Comparison of ENCODE assay signal across 20 mouse cellular contexts in genomic region chr5:58228726-58229125, GRCm38 (mm10).
DNase-seq lines count a peak whose midpoint lies in the region; ATAC-seq and TF ChIP-seq lines count a peak whose summit lies in the region.
"Had no signal": no experiment of that assay in that cellular context is flagged by ENCODE, and none has a peak within 500 bp of the region (broad histone marks: within the 10 kb centered on the region; RNA-seq: fewer than 3 reads in every experiment).

No protein-coding gene starts in this region.

- TF ChIP-seq CTCF in gastrocnemius, adult 2 months (IDR thresholded peaks at IDR 0.05) = no peak

- 52% methylated on average over 3 of the region's 3 CpGs for WGBS in hindbrain, embryonic 12.5 days
- 34% methylated on average over 3 of the region's 3 CpGs for WGBS in hindbrain, embryonic 14.5 days

- H3K9me3 ChIP-seq in hindbrain, embryonic 12.5 days (replicated peaks) = no peaks in the 10 kb centered on the region
- H3K9me3 ChIP-seq in hindbrain, embryonic 14.5 days (ENCODE audit: control insufficient read depth, low read length) = no peaks in the 10 kb centered on the region
- H3K9me3 ChIP-seq: kidney, embryonic 15.5 days; megakaryocyte, embryonic 14.5 days had no signal

- no peaks in the 10 kb centered on the region for H3K4me1 ChIP-seq in hindbrain, embryonic 12.5 days
- H3K4me1 ChIP-seq in hindbrain, embryonic 14.5 days (replicated peaks; ENCODE audit: control insufficient read depth, insufficient read depth, low read length) = no peaks in the 10 kb centered on the region; the same call in 1 of the 2 replicates
- H3K4me1 ChIP-seq: embryonic facial prominence, embryonic 13.5 days; kidney, embryonic 15.5 days; limb, embryonic 12.5 days; megakaryocyte, embryonic 14.5 days had no signal

- no peak overlapping the region for H3K9ac ChIP-seq in hindbrain, embryonic 12.5 days
- no peak overlapping the region for H3K9ac ChIP-seq in hindbrain, embryonic 14.5 days
- H3K9ac ChIP-seq: embryonic facial prominence, embryonic 13.5 days; kidney, embryonic 15.5 days; limb, embryonic 12.5 days; liver, embryonic 14.5 days had no signal

- H3K4me3 ChIP-seq in hindbrain, embryonic 12.5 days = no peak overlapping the region
- no peak overlapping the region for H3K4me3 ChIP-seq in hindbrain, embryonic 14.5 days (replicated peaks; ENCODE audit: low read length)
- H3K4me3 ChIP-seq in gastrocnemius, adult 2 months = no peak overlapping the region
- H3K4me3 ChIP-seq: embryonic facial prominence, embryonic 13.5 days; kidney, embryonic 15.5 days; left cerebral cortex, adult 2 months; limb, embryonic 12.5 days; megakaryocyte, embryonic 14.5 days had no signal

- peak; percentile 48 for ATAC-seq in hindbrain, embryonic 12.5 days (ENCODE audit: low FRiP score)
- no peak for ATAC-seq in hindbrain, embryonic 14.5 days (ENCODE audit: low FRiP score)
- ATAC-seq: forebrain, embryonic 16.5 days; lung, postnatal 0 days had no signal

- intact Hi-C loops in gastrocnemius, adult 2 months (cut with DNase I) = no loop called here

- H3K4me2 ChIP-seq in hindbrain, embryonic 12.5 days (replicated peaks) = no peak overlapping the region
- H3K4me2 ChIP-seq in hindbrain, embryonic 14.5 days (replicated peaks) = no peak overlapping the region
- H3K4me2 ChIP-seq: embryonic facial prominence, embryonic 13.5 days; kidney, embryonic 15.5 days; limb, embryonic 12.5 days had no signal

- no peak for DNase-seq in hindbrain, embryonic 14.5 days (ENCODE audit: low spot score)
- DNase-seq in retina, postnatal 1 day = peak; percentile 0
- DNase-seq in retina, embryonic 14.5 days (ENCODE audit: low spot score) = no peak
- DNase-seq in hindlimb bud, embryonic 11.5 days (ENCODE audit: extremely low spot score, low read depth, low spot score) = peak; percentile 26
- no peak for DNase-seq in gastrocnemius, adult 2 months
- DNase-seq in frontal cortex, postnatal 25 days (ENCODE audit: low spot score in 2 of 2) = no peak
- DNase-seq: adrenal gland, adult 2 months; cerebellum, postnatal 10 days; gastrocnemius, postnatal 10 days; thymus, postnatal 36 days had no signal

- no peak overlapping the region; the same call in 1 of the 2 replicates for H3K27ac ChIP-seq in hindbrain, embryonic 12.5 days
- no peak overlapping the region for H3K27ac ChIP-seq in hindbrain, embryonic 14.5 days
- no peak overlapping the region for H3K27ac ChIP-seq in gastrocnemius, adult 2 months
- H3K27ac ChIP-seq: embryonic facial prominence, embryonic 13.5 days; kidney, embryonic 15.5 days; left cerebral cortex, adult 2 months; limb, embryonic 12.5 days; liver, embryonic 14.5 days had no signal

- no peaks in the 10 kb centered on the region for H3K36me3 ChIP-seq in hindbrain, embryonic 12.5 days
- no peaks in the 10 kb centered on the region for H3K36me3 ChIP-seq in hindbrain, embryonic 14.5 days (replicated peaks; ENCODE audit: control insufficient read depth, insufficient read depth)
- H3K36me3 ChIP-seq: embryonic facial prominence, embryonic 13.5 days; kidney, embryonic 15.5 days; limb, embryonic 12.5 days had no signal

- no peaks in the 10 kb centered on the region for H3K27me3 ChIP-seq in hindbrain, embryonic 12.5 days
- H3K27me3 ChIP-seq in hindbrain, embryonic 14.5 days (ENCODE audit: control insufficient read depth, insufficient read depth, low read length) = no peaks in the 10 kb centered on the region
- H3K27me3 ChIP-seq: CH12.LX; embryonic facial prominence, embryonic 13.5 days; kidney, embryonic 15.5 days; limb, embryonic 12.5 days; megakaryocyte, embryonic 14.5 days had no signal

Comparison
In these comparisons a context has a peak if more than half of its experiments do, and no peak if none do; other contexts are left out.
1. DNase-seq: peak in retina, postnatal 1 day (single experiment) and hindlimb bud, embryonic 11.5 days (single experiment); none in hindbrain, embryonic 14.5 days (single experiment), retina, embryonic 14.5 days (single experiment), gastrocnemius, adult 2 months (single experiment) and frontal cortex, postnatal 25 days (0 of 2).